Mouse (Mus musculus) liver, embryonic 11.5 days (tissue): ENCODE data around the gene Aqp5. TPM values are rescaled to one million over a fixed set of nuclear protein-coding genes. Genes with fewer than 3 reads are reported as not detected.
A peak's percentile ranks its signal among the peaks of the same experiment; 100 is the strongest.

Experiments
- ATAC-seq: fragments of 200-750 bp; cut with Nextera tagmentation; replicated peaks from 2 replicates; pipeline ENCODE4 v1.8.0; 2017; ENCODE audit warnings: moderate number of reproducible peaks, mild to moderate bottlenecking, moderate TSS enrichment, moderate library complexity; ENCODE audit not compliant: low FRiP score
- DNase-seq: peaks from one replicate; pipeline ENCODE4 v3.0.0-alpha.2; 2017; ENCODE audit warnings: low spot score
- H3K27ac ChIP-seq: fragments of 300-500 bp; sonication (generic); 2 replicates; pipeline ENCODE4 v1.5.1; 2014; ENCODE audit warnings: mild to moderate bottlenecking, low read depth, low read length, control low read depth
- H3K27me3 ChIP-seq: fragments of 300-500 bp; sonication (generic); replicated peaks from 2 replicates; pipeline ENCODE4 v1.6.1; 2014; ENCODE audit warnings: low read length, mixed read lengths; ENCODE audit not compliant: control insufficient read depth, insufficient read depth
- H3K36me3 ChIP-seq: fragments of 300-500 bp; sonication (generic); 2 replicates; pipeline ENCODE4 v1.6.1; 2014; ENCODE audit warnings: mild to moderate bottlenecking, low read length, moderate library complexity, mixed read lengths; ENCODE audit not compliant: control insufficient read depth, insufficient read depth
- H3K4me1 ChIP-seq: fragments of 300-500 bp; sonication (generic); replicated peaks from 2 replicates; pipeline ENCODE4 v1.6.1; 2014; ENCODE audit warnings: low read length, mixed read lengths; ENCODE audit not compliant: control insufficient read depth, insufficient read depth
- H3K4me2 ChIP-seq: fragments of 300-500 bp; sonication (generic); 2 replicates; pipeline ENCODE4 v1.6.1; 2014; ENCODE audit warnings: mild to moderate bottlenecking, control low read depth, moderate library complexity
- H3K4me3 ChIP-seq: fragments of 300-500 bp; sonication (generic); 2 replicates; pipeline ENCODE4 v1.5.1; 2014; ENCODE audit warnings: low read depth, low read length, control low read depth
- H3K9ac ChIP-seq: fragments of 300-500 bp; sonication (generic); 2 replicates; pipeline ENCODE4 v1.6.1; 2014; ENCODE audit warnings: low read depth, low read length, control low read depth
- H3K9me3 ChIP-seq: fragments of 300-500 bp; sonication (generic); 2 replicates; pipeline ENCODE4 v1.6.1; 2016; ENCODE audit warnings: low read length, inconsistent platforms, mixed read lengths; ENCODE audit not compliant: control insufficient read depth
- WGBS: fragments of 180-500 bp; shearing (Covaris S2); extraction: QIAGEN DNeasy Blood & Tissue Kit; methylation state at CpG from one replicate; pipeline ENCODE4 v1.1.7; 2014; 5-methylcytosine and 5-hydroxymethylcytosine counted together
- polyA plus RNA-seq: library from polyadenylated mRNA; unstranded; fragments of >200 nt; fragmentation: Nextera tagmentation; extraction: Ambion mirVana; gene quantifications from 2 replicates; pipeline ENCODE4 v1.2.1, GENCODE M21; 2014

The Aqp5 gene
- polyA plus RNA-seq, 1 experiment from 2014 or later: 1.9 TPM

DNA sequence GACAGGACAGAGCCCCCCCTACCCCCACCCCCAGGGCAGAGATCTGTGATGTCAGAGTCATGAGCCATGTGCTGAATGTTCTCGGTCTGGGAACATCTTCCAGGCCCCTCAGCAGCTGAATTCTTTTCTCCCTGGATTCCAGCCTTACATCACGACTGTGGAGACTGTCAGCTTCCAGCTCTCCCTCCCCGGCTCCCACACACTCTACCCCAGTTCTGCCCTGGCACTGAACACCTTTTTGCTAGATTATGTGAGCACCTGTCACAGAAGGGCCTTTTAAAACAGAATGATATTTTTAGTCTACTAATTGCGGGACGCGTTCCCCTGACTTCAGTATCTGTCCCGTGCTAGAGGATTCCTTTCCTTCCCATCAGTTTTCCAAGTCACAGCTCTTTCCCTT lies 21.0 kb downstream of the Aqp5 start:
- Histone ChIP-seq H3K27me3 (peaks cover 42% of the 10 kb centered on the region), H3K9me3 (0 out of 2 replicates have a peak, but pooled peaks cover 2% of the 10 kb centered on the region), H3K4me1 (peaks cover 17% of the 10 kb centered on the region), H3K4me3 (no peak overlapping the region), H3K36me3 (no peaks in the 10 kb centered on the region), H3K4me2 (no peak overlapping the region), H3K27ac (no peak overlapping the region), H3K9ac (no peak overlapping the region)
- no peak for ATAC-seq
- 54% methylated on average over 7 of the region's 7 CpGs for WGBS
- DNase-seq: no peak

DNA sequence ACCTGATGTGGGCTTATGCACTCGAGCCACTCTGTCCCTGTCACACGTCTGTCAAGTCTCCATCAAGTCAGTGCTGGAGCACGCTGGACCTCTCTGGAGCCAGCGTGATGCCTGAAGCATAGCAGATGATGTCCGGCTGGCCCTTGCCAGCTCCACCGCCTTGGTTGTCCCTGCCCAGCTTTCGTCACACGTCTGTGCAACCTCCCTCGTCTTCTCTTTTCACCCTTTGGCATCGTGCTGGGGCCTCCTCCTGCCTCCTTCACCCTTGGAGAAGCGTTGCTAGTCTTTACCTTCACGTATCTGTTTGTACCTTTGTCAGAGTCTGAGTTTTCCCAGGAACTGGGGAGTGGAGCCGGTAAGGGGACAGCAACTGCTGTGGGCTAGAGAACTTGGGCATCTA lies 23.7 kb downstream of the Aqp5 start:
- Histone ChIP-seq H3K36me3 (no peaks in the 10 kb centered on the region), H3K27me3 (peaks cover 34% of the 10 kb centered on the region), H3K9me3 (0 out of 2 replicates have a peak, but pooled peaks cover 2% of the 10 kb centered on the region), H3K4me1 (peaks cover 6% of the 10 kb centered on the region; the same call in 1 of the 2 replicates), H3K4me3 (no peak overlapping the region), H3K27ac (peak overlapping the region; percentile 10; the same call in 1 of the 2 replicates), H3K9ac (no peak overlapping the region), H3K4me2 (no peak overlapping the region)
- 63% methylated on average over 13 of the region's 13 CpGs for WGBS
- ATAC-seq: no peak
- no peak for DNase-seq

DNA sequence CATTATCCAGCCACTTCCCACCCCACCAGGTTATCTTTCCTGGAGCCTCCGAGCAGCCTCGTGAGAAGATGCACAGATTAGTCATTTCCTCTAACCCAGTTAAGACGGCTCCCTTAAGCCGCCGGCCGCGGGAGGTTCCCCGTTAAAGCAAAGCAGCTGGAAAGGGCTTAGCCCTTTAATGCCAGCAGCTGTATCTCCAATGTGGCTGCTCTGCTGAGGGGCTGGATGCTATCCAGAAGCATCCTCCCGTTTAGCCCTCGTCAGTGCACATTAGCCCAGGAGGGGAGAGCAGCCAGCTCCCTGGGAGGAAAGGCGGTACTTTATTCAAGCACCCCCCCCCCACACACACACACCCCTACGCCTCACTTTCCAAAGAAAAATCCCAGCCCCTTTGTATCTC lies 24.2 kb downstream of the Aqp5 start:
- Histone ChIP-seq H3K27ac (peak overlapping the region; percentile 10; the same call in 1 of the 2 replicates), H3K4me3 (no peak overlapping the region), H3K27me3 (peaks cover 34% of the 10 kb centered on the region), H3K36me3 (no peaks in the 10 kb centered on the region), H3K4me1 (peaks cover 6% of the 10 kb centered on the region; the same call in 1 of the 2 replicates), H3K9me3 (0 out of 2 replicates have a peak, but pooled peaks cover 2% of the 10 kb centered on the region), H3K9ac (no peak overlapping the region), H3K4me2 (no peak overlapping the region)
- DNase-seq (no peak), ATAC-seq (no peak)
- WGBS: 16% methylated on average over 12 of the region's 12 CpGs

DNA sequence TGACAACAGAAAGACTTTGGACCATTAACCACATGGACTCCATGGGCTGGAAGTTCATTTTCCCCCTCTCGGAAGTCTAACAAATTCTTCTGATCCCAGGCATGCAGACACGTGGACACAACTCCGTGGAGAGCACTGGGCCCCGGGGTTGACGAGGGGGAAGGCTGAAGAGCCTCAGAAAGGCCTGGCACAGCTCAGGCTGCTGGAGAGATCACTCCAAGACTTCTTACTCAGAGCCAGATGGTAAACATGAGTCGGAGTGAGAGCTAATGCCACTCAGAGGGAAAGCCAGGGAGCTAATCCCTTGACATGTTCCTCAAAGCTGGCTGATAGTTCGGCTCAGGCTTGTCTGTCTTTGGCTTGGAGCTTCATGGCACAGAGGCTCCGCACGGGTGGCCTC lies 24.7 kb downstream of the Aqp5 start:
- no peak for ATAC-seq
- Histone ChIP-seq H3K9me3 (0 out of 2 replicates have a peak, but pooled peaks cover 2% of the 10 kb centered on the region), H3K27me3 (peaks cover 31% of the 10 kb centered on the region), H3K4me1 (peaks cover 6% of the 10 kb centered on the region; the same call in 1 of the 2 replicates), H3K27ac (peak overlapping the region; percentile 21; the same call in 1 of the 2 replicates), H3K9ac (no peak overlapping the region), H3K4me2 (no peak overlapping the region), H3K36me3 (no peaks in the 10 kb centered on the region), H3K4me3 (no peak overlapping the region)
- DNase-seq: no peak
- WGBS: 50% methylated on average over 9 of the region's 9 CpGs

DNA sequence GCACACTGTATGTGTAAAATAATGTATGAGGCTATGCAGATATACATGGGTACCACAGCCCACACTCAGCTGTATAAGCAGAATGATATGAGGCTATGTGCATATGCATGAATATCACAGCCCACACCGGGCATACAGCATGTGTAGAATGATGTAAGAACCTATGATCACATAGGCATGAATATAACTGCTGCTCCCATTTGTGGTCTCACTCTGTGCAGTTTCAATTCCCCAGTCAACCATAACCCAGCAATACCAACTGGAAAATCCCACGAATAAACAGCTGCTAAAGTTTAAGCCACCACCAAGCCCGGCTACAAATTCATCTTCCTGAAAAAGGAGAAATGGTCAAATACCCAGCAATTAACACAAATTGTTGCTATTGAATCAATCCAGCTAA lies 28.0 kb downstream of the Aqp5 start:
- H3K36me3 ChIP-seq: peaks cover 13% of the 10 kb centered on the region; the same call in 1 of the 2 replicates
- no peak overlapping the region for H3K4me3 ChIP-seq
- no peak overlapping the region for H3K9ac ChIP-seq
- peaks cover 6% of the 10 kb centered on the region; the same call in 1 of the 2 replicates for H3K4me1 ChIP-seq
- H3K27me3 ChIP-seq: peaks cover 17% of the 10 kb centered on the region
- 90% methylated on average over 3 of the region's 3 CpGs for WGBS
- ATAC-seq (no peak), DNase-seq (no peak)
- H3K4me2 ChIP-seq: no peak overlapping the region
- H3K27ac ChIP-seq: no peak overlapping the region
- H3K9me3 ChIP-seq: no peaks in the 10 kb centered on the region

DNA sequence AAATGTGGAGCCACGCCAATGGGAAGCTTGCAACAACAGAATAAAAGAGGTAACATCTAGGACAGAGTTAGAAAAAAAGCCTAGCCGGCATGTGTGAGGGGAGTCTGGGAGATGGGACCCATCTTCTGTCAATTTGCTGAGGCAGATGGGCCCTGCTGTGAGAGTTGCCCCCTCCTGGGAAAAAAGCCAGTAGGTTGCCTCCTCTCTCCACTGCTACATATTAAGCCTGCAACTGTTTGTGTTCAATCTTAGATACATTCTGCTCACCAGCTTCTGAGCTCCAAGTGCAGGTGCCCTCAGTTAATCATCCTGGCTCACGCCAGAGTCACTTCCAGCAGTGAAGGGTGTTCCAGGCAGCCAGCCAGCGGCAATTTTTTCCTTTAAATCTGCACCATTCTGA lies 29.2 kb downstream of the Aqp5 start:
- ATAC-seq (no peak), DNase-seq (no peak)
- peaks cover 6% of the 10 kb centered on the region; the same call in 1 of the 2 replicates for H3K4me1 ChIP-seq
- WGBS: 83% methylated on average over 4 of the region's 4 CpGs
- H3K36me3 ChIP-seq: peaks cover 13% of the 10 kb centered on the region; the same call in 1 of the 2 replicates
- H3K27ac ChIP-seq: no peak overlapping the region
- H3K9me3 ChIP-seq: no peaks in the 10 kb centered on the region
- H3K4me3 ChIP-seq: no peak overlapping the region
- no peak overlapping the region for H3K4me2 ChIP-seq
- H3K27me3 ChIP-seq: peaks cover 5% of the 10 kb centered on the region
- H3K9ac ChIP-seq: no peak overlapping the region

DNA sequence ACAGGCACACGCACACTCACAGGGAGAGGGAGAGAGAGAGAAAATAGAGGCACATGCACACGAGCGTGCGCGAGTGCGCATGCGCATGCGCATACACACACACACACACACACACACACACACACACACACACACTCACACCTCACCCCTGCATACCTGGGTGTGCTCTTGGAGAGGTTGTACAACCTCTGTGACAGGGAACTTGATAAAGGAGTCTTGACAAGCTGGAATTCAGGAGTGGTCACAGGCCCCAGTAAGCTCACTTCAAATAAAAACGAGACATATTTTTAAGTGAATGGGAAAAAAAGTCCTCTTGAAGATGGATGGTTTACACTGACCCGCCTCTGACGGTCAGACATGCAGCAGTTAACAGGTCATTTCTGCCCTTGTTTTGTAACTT lies 31.5 kb downstream of the Aqp5 start:
- no peak overlapping the region for H3K9ac ChIP-seq
- no peak overlapping the region for H3K27ac ChIP-seq
- no peaks in the 10 kb centered on the region for H3K4me1 ChIP-seq
- WGBS: 95% methylated on average over 11 of the region's 11 CpGs
- H3K4me2 ChIP-seq: no peak overlapping the region
- H3K4me3 ChIP-seq: no peak overlapping the region
- no peaks in the 10 kb centered on the region for H3K27me3 ChIP-seq
- DNase-seq (no peak), ATAC-seq (no peak)
- no peaks in the 10 kb centered on the region for H3K9me3 ChIP-seq
- peaks cover 31% of the 10 kb centered on the region for H3K36me3 ChIP-seq

DNA sequence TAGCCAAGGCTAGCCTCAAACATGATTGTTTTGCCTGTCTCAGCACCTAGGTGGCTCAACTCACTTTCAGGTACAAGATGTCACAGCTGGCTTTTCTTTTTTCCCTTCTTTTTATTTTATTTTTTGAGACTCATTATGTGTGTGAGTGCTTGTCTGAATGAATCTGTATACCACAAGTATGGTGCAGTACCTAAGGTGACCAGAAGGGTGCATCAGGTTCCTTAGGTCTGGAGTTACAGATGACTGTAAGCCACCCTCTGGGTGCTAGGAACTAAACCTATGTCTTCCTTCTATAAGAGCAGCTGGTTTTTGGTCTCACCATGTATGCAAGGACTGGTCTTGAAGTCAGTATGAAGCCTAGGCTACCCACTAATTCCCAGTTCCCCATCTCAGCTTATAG lies 41.0 kb downstream of the Aqp5 start:
- no peak for ATAC-seq
- Histone ChIP-seq H3K27me3 (no peaks in the 10 kb centered on the region), H3K4me3 (no peak overlapping the region), H3K27ac (no peak overlapping the region), H3K4me1 (no peaks in the 10 kb centered on the region), H3K9me3 (no peaks in the 10 kb centered on the region), H3K4me2 (no peak overlapping the region), H3K9ac (no peak overlapping the region), H3K36me3 (peaks cover 72% of the 10 kb centered on the region)
- DNase-seq: no peak

DNA sequence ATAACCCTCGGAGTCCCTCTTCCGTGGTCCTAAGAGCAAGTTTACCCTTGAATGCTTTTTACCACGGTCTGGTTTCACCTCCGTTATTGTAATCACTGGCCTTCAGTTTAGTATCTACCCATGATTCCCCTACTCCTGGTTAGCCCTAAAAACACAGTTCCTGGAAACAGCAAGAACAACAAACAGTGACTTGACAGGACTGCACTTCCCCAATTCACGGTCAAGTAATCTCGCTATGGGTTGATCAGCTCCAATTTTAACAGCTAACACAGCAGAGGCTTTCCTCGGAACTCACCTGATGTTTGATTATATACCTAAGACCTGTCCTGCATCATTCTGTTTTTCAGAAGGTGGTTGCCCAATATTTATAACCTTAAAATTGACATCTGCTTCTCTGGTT lies 44.1 kb downstream of the Aqp5 start:
- 87% methylated on average over 7 of the region's 7 CpGs for WGBS
- no peak overlapping the region for H3K4me3 ChIP-seq
- no peak overlapping the region for H3K9ac ChIP-seq
- no peaks in the 10 kb centered on the region for H3K27me3 ChIP-seq
- H3K9me3 ChIP-seq: no peaks in the 10 kb centered on the region
- H3K36me3 ChIP-seq: peaks cover 66% of the 10 kb centered on the region
- no peak overlapping the region for H3K4me2 ChIP-seq
- H3K4me1 ChIP-seq: no peaks in the 10 kb centered on the region
- DNase-seq: no peak
- ATAC-seq: no peak
- H3K27ac ChIP-seq: no peak overlapping the region
